Mouse (Mus musculus) right cerebral cortex, adult 2 months (tissue): ENCODE results near the gene Gprasp1.
"Not testable (repeated sequence)": the region's sequence is repeated elsewhere in the genome, so short reads cannot be mapped to it uniquely, and the experiment has no call there.

Experiments
- DNase-seq, 2 experiments: peaks; one replicate each; pipeline ENCODE4 v3.0.0; 2021 to 2022; ENCODE audit warnings: low spot score in 2 of 2

Gprasp1 gene

GRCm38 (mm10) chrX:135742304-135743055 is at the start of gene Gprasp1, which contains the start of gene Armcx5:
Gprasp1 (plus strand) TSS chrX:135742733.
Armcx5 (plus strand) TSS chrX:135742733.
- peak; percentile 86 to 91 for DNase-seq

DNA sequence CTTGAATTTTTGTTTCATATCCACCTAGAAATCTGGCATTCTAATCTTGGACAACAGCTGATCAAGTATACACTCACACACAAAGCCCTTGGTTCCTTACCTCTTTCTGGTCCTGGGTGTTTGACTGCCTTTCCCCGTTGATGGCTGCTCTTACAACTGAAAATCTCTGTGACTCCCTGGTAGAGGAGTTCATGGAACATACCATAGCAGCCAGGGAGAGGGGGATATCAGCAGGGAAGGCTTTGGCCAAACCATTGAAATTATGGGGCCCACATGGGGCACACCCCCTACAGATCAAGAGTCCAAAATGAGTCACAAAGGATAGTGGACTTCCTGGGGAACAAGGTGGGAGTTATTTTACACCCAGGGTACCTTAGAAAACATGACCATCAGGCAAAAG is 48.9 kb upstream of the Gprasp1 start, which contains the start of gene Tcp11x2:
Gene Tcp11x2, minus strand, starts transcription at position 158 of the 400 bp plus-strand sequence.
- no peak for DNase-seq

DNA sequence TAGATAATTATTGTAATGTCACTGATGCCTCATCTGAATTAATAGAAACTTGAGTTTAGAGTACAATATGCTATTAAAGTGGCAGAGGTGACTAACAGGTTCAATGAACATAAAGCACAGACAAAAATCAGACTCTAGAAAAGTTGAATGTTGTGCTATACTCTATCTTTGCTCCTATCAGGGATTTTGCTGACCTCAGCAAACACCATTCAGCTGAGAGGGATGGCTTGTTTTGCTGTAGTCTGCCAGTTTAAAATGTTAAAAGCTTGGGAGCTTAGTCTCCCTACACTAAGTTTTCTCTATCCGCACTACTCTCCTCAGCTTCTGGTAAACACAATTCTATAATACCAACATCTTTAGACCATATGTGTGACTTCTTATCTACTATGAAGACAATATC is 39.4 kb upstream of the Gprasp1 start:
- DNase-seq: no peak

DNA sequence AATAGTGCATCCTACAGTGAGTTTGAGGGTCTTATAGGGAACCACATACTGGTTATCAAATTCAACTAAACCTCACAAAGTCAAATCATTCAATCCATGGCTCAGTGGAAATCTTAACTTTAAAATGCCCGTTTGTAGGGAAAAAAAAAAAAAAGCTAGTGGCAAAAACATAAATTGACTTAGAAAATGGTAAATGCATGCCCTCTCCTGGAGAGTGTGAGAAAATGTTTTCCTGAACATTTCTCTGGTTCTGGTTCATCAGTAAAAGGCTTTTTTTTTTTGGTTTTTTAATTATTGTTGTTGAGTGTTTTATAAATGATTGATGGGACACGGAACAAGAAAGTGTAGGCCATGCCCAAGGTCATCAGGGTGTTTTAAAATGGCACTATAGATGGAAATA is 38.2 kb upstream of the Gprasp1 start:
- DNase-seq: no peak

- no peak for DNase-seq
Observed at GRCm38 (mm10) chrX:135712845-135713244, 29.7 kb upstream of the Gprasp1 start.

GRCm38 (mm10) chrX:135725161-135725560 is 17.4 kb upstream of the Gprasp1 start, which contains the start of gene Tmsb15a:
Tmsb15a (minus strand) TSS chrX:135725261.
- no peak for DNase-seq

GRCm38 (mm10) chrX:135738730-135739520 is 3.6 kb upstream of the Gprasp1 start:
- DNase-seq: no peak

DNA sequence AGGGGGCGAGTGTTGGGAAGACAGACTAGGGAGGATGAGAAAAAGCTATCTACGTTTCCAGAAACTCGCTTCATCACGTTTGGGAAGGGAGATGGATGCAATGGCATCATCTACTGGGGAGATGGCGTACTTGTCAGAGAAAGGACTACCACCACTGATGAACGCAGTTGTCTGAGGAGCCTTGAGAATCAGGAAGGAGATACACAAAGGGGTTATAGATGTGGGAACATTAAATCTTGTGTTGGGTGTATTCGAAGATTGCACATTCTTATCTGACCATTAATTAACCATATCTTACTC is 473 bp downstream of the Gprasp1 start:
- DNase-seq: no peak

DNA sequence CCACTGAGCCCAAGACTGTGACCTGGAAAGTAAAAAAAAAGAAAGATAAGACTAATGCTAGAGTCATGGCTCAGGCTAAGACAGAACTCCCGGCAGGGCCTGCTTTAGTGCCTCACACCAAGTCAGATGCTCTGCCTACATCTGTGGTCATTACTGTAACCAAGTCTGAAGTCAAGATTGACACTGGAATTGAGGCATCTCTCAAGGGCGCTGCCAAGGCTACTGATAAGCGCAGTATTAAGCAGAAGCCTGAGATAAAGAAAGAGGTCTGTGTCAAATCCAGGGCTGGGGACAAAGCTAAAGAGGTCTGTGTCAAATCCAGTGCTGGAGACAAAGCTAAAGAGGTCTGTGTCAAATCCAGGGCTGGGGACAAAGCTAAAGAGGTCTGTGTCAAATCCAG is 2.8 kb downstream of the Gprasp1 start:
- not testable (repeated sequence) for DNase-seq

DNA sequence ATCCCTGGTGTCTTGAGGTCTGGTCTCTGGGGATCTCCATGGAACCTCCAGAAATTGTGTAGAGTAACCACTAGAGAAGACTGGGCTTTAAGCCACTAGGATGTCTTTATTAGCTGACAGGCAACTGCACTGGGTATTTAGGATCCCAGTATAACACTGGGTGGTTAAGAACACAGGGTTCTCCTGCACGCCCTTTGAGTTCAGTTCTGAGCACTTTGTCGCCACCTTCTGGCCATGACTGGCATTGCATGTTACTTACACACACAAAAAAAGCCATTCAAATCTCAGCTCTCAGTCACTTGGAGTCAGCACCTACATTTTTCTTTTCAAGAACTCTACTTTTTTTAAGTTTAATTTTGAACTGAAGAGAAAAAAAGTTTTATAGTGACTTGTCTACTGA is 10.3 kb downstream of the Gprasp1 start:
- DNase-seq: peak; percentile 80 to 87

GRCm38 (mm10) chrX:135761707-135762106 is 19.2 kb downstream of the Gprasp1 start:
- DNase-seq: peak; percentile 27 to 31

- DNase-seq: no peak
Observed at GRCm38 (mm10) chrX:135768043-135768548, 25.6 kb downstream of the Gprasp1 start.

DNA sequence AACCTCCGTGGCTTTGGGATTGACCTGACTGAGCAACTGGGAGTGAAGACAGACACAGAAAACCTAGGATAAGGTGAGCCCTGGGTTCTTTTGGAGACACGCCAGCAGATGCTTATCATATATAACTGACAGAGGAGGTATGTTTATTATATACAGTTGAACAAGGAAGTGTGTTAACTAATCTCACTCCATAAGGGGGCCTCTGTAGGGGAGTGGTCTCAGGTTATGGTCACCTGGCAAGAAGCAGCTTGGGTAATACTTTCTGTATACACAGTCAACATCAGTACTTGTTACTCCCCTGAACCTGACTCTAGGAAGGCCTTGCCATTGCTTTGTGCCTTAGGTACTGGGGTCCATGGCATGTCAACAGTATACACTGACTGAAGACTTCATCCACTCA is 26.0 kb downstream of the Gprasp1 start:
- no peak for DNase-seq

DNA sequence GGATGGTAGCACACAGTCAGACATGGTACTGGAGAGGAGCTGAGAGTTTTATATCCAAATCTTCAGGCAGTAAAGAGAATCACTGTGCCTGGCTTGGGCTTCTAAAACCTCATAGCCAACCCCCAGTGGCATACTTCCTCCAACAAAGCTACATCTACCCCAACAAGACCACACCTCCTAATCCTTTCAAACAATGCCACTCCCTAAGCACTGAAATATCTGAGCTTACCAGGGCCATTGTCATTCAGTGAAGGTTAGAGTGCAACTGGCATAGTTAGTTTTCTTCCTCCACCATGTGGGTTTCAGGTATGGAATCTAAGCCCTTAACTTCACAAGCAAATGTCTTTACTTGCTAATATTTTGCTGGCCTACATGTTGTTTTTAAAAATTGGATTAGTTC is 49.0 kb downstream of the Gprasp1 start:
- DNase-seq: no peak

- DNase-seq: no peak
Observed at GRCm38 (mm10) chrX:135792326-135792725, 49.8 kb downstream of the Gprasp1 start.

GRCm38 (mm10) chrX:135795591-135796304 is 53.2 kb downstream of the Gprasp1 start:
- DNase-seq: peak; percentile 48 to 55

GRCm38 (mm10) chrX:135796305-135797211 is 54.0 kb downstream of the Gprasp1 start:
- DNase-seq: not testable (repeated sequence)

GRCm38 (mm10) chrX:135797212-135797644 is 54.7 kb downstream of the Gprasp1 start, which contains the start of gene Bhlhb9:
Bhlhb9 (plus strand) TSS chrX:135797594.
- DNase-seq: peak; percentile 44 to 54

- no peak for DNase-seq
Observed at GRCm38 (mm10) chrX:135804149-135804548, 61.6 kb downstream of the Gprasp1 start.

DNA sequence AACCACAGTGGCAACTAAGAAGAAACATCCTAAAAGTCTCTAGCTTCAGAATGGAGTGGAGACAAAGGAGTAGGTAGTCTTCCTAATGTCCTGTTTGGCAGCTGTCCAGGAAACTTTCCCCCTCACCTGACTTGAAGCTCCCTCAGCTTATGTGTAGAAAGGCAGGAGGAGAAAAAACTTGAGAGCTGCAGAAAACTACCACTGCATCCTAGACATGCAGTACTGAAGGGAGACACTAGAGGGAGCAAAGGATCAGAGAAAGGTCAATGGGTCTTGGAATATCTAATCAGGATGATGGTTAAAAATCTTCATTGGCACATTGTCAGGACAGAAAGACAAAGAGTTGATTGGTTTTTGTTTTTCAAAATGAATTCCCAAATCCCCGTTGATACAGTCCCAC is 63.2 kb downstream of the Gprasp1 start:
- peak; percentile 41 to 65 for DNase-seq

GRCm38 (mm10) chrX:135835896-135836295 is 93.4 kb downstream of the Gprasp1 start:
- DNase-seq: not testable (repeated sequence)
